Mouse (Mus musculus): ENCODE results near the gene Slc39a10.
"Not testable (repeated sequence)": the region's sequence is repeated elsewhere in the genome, so short reads cannot be mapped to it uniquely, and the experiment has no call there.

Gene Slc39a10

GRCm38 (mm10) chr1:46782227-46782626, 110.4 kb downstream of the Slc39a10 start:
- DNase-seq (ENCODE audit: low read depth, low spot score), result not testable (repeated sequence)

- not testable (repeated sequence) for DNase-seq (ENCODE audit: low read depth, low spot score)
These were observed 122.5 kb downstream of the Slc39a10 start for GRCm38 (mm10) chr1:46770077-46770695.

- DNase-seq (ENCODE audit: low read depth, low spot score), result peak; percentile 17
These were observed 123.3 kb downstream of the Slc39a10 start for GRCm38 (mm10) chr1:46769318-46769717.

- not testable (repeated sequence) for DNase-seq (ENCODE audit: low read depth, low spot score)
These were observed 128.1 kb downstream of the Slc39a10 start for GRCm38 (mm10) chr1:46764600-46764999.
